Mouse (Mus musculus) limb, embryonic 14.5 days (tissue): Measurements from ENCODE around the gene Slc23a4. TPM values are rescaled to one million over a fixed set of nuclear protein-coding genes. Genes with fewer than 3 reads are reported as not detected.

Experiments
- ATAC-seq: fragments of 200-750 bp; cut with Nextera tagmentation; 2 replicates; pipeline ENCODE4 v1.8.0; 2017; ENCODE audit warnings: low read depth, moderate number of reproducible peaks, moderate TSS enrichment; ENCODE audit not compliant: low FRiP score
- DNase-seq: peaks from one replicate; pipeline ENCODE4 v3.0.0-alpha.2; 2015; ENCODE audit warnings: low spot score
- H3K27ac ChIP-seq: fragments of 300-500 bp; sonication (generic); replicated peaks from 2 replicates; pipeline ENCODE4 v1.5.1; 2014; ENCODE audit warnings: low read depth, mild to moderate bottlenecking, low read length, moderate library complexity, mixed read lengths
- H3K27me3 ChIP-seq: fragments of 300-500 bp; sonication (generic); 2 replicates; pipeline ENCODE4 v1.6.1; 2014; ENCODE audit warnings: low read length, mixed read lengths; ENCODE audit not compliant: control insufficient read depth, insufficient read depth
- H3K36me3 ChIP-seq: fragments of 300-500 bp; sonication (generic); 2 replicates; pipeline ENCODE4 v1.6.1; 2014; ENCODE audit warnings: mild to moderate bottlenecking, low read length, moderate library complexity, mixed read lengths; ENCODE audit not compliant: control insufficient read depth, insufficient read depth
- H3K4me1 ChIP-seq: fragments of 300-500 bp; sonication (generic); 2 replicates; pipeline ENCODE4 v1.6.1; 2014; ENCODE audit warnings: antibody characterized with exemption, low read length, mixed read lengths; ENCODE audit not compliant: control insufficient read depth, insufficient read depth
- H3K4me2 ChIP-seq: fragments of 300-500 bp; sonication (generic); replicated peaks from 2 replicates; pipeline ENCODE4 v1.6.1; 2014; ENCODE audit warnings: low read depth, mild to moderate bottlenecking, low read length, moderate library complexity; ENCODE audit not compliant: severe bottlenecking
- H3K4me3 ChIP-seq: fragments of 300-500 bp; sonication (generic); replicated peaks from 2 replicates; pipeline ENCODE4 v1.5.1; 2014; ENCODE audit warnings: low read length
- H3K9ac ChIP-seq: fragments of 300-500 bp; sonication (generic); 2 replicates; pipeline ENCODE4 v1.6.1; 2014; ENCODE audit warnings: mild to moderate bottlenecking, low read depth, low read length, moderate library complexity; ENCODE audit not compliant: severe bottlenecking
- H3K9me3 ChIP-seq: fragments of 300-500 bp; sonication (generic); 2 replicates; pipeline ENCODE4 v1.6.1; 2016; ENCODE audit warnings: low read length; ENCODE audit not compliant: control insufficient read depth
- POLR2A ChIP-seq: fragments of 200-500 bp; IDR thresholded peaks from 2 replicates; pipeline ENCODE4 v1.8.0; 2012; ENCODE audit warnings: inconsistent platforms, mild to moderate bottlenecking, moderate library complexity, borderline replicate concordance; ENCODE audit not compliant: insufficient read depth, insufficient read length; ENCODE audit errors: extremely low read depth
- WGBS: fragments of 180-500 bp; shearing (Covaris S2); extraction: QIAGEN DNeasy Blood & Tissue Kit; methylation state at CpG from one replicate; pipeline ENCODE4 v1.1.7; 2014; 5-methylcytosine and 5-hydroxymethylcytosine counted together
- polyA plus RNA-seq, 2 experiments: library from polyadenylated mRNA; depleted of rRNA in 1 of 2; stranded (reverse) in 1 of 2; unstranded in 1 of 2; fragments of >200 nt; fragmentation: Nextera tagmentation in 1 of 2; extraction: Ambion mirVana in 1 of 2; gene quantifications; 2 replicates each; pipeline versions ENCODE4 v1.2.1 to v1.2.3; 2012 to 2014

Gene Slc23a4
- polyA plus RNA-seq, 2 experiments: 0.73 to 2.1 TPM

GRCm38 (mm10) chr6:34948461-34948860, 39.7 kb downstream of the Slc23a4 start:
- no peaks in the 10 kb centered on the region for H3K36me3 ChIP-seq
- H3K27ac ChIP-seq: no peak overlapping the region
- no peak for ATAC-seq
- H3K9me3 ChIP-seq: no peaks in the 10 kb centered on the region
- H3K27me3 ChIP-seq: no peaks in the 10 kb centered on the region
- TF ChIP-seq POLR2A: no peak
- H3K9ac ChIP-seq: no peak overlapping the region
- H3K4me1 ChIP-seq: no peaks in the 10 kb centered on the region
- 0 out of 2 replicates have a peak overlapping the region, but pooled peaks have one; percentile 0 for H3K4me2 ChIP-seq
- WGBS: 19% methylated on average over 11 of the region's 11 CpGs
- no peak for DNase-seq
- H3K4me3 ChIP-seq: no peak overlapping the region

GRCm38 (mm10) chr6:34946486-34947079, 41.6 kb downstream of the Slc23a4 start:
- DNase-seq (no peak), ATAC-seq (no peak)
- 100% methylated on average over 1 of the region's 1 CpGs for WGBS
- H3K27ac ChIP-seq: no peak overlapping the region
- no peaks in the 10 kb centered on the region for H3K36me3 ChIP-seq
- no peak overlapping the region for H3K9ac ChIP-seq
- no peak overlapping the region for H3K4me3 ChIP-seq
- TF ChIP-seq POLR2A: no peak
- no peaks in the 10 kb centered on the region for H3K9me3 ChIP-seq
- H3K4me2 ChIP-seq: no peak overlapping the region
- H3K27me3 ChIP-seq: no peaks in the 10 kb centered on the region
- no peaks in the 10 kb centered on the region for H3K4me1 ChIP-seq

DNA sequence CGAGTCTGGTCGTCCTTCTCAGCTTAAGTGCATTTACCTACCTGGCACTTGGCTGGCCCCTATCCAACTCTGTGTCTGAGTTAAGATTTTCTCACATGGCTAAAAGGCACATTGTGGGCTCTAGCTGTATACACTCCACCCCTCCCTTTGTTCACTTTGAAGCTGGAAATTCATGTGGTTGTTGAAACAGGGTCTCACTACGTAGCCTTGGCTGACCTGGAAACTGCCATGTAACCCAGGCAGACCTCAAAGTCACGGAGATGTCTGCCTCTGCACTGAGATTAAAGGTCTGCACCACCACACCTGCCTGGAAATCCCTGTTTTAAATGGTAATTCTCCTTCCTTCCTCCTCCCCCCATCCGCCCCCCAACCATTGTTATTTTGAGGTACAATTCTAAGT, 44.7 kb downstream of the Slc23a4 start:
- no peak for TF ChIP-seq POLR2A
- Histone ChIP-seq H3K27ac (no peak overlapping the region), H3K4me2 (no peak overlapping the region), H3K4me3 (no peak overlapping the region), H3K9ac (no peak overlapping the region), H3K36me3 (no peaks in the 10 kb centered on the region), H3K4me1 (0 out of 2 replicates have a peak, but pooled peaks cover 3% of the 10 kb centered on the region), H3K27me3 (no peaks in the 10 kb centered on the region), H3K9me3 (no peaks in the 10 kb centered on the region)
- ATAC-seq (no peak), DNase-seq (no peak)
- 67% methylated on average over 5 of the region's 5 CpGs for WGBS

DNA sequence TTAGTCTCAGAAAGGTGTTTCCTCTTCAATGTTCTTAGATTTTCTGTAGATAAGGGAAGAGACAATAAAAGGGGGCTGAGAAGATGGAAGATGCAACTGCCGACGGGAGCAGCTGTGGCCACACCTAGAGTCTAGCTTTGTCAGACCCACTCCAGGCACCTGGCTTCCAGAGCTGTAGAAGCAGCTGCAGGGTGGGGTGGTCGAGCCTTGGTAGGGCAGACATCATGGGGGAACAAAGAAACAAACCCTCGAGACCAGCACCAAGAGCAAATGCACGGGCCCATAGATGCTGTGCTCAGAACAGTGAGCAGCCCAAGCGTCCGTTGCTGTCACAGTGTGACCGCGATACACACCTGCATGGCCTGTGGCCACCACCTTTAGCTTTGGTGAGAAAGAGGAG, 45.8 kb downstream of the Slc23a4 start:
- 88% methylated on average over 9 of the region's 9 CpGs for WGBS
- Histone ChIP-seq H3K36me3 (no peaks in the 10 kb centered on the region), H3K27ac (no peak overlapping the region)

GRCm38 (mm10) chr6:34941496-34941895, 46.7 kb downstream of the Slc23a4 start:
- H3K4me2 ChIP-seq: no peak overlapping the region
- H3K4me1 ChIP-seq: 0 out of 2 replicates have a peak, but pooled peaks cover 3% of the 10 kb centered on the region
- H3K27ac ChIP-seq: no peak overlapping the region
- 63% methylated on average over 2 of the region's 2 CpGs for WGBS
- no peak overlapping the region for H3K9ac ChIP-seq
- H3K27me3 ChIP-seq: no peaks in the 10 kb centered on the region
- TF ChIP-seq POLR2A: no peak
- ATAC-seq (no peak), DNase-seq (no peak)
- H3K9me3 ChIP-seq: no peaks in the 10 kb centered on the region
- no peak overlapping the region for H3K4me3 ChIP-seq
- no peaks in the 10 kb centered on the region for H3K36me3 ChIP-seq

More for the DNA sequence above, 45.8 kb downstream of the Slc23a4 start:
- ATAC-seq (no peak), DNase-seq (no peak)
- H3K4me2 ChIP-seq: no peak overlapping the region
- H3K27me3 ChIP-seq: no peaks in the 10 kb centered on the region
- no peak for TF ChIP-seq POLR2A
- H3K9ac ChIP-seq: no peak overlapping the region
- no peak overlapping the region for H3K4me3 ChIP-seq
- H3K4me1 ChIP-seq: 0 out of 2 replicates have a peak, but pooled peaks cover 3% of the 10 kb centered on the region
- no peaks in the 10 kb centered on the region for H3K9me3 ChIP-seq
